Mouse (Mus musculus) lung, postnatal 10 days (tissue): ENCODE results near the gene Exosc5.

Source experiments
- DNase-seq: peaks from one replicate; pipeline ENCODE4 v3.0.0; 2021

Exosc5 gene

DNA sequence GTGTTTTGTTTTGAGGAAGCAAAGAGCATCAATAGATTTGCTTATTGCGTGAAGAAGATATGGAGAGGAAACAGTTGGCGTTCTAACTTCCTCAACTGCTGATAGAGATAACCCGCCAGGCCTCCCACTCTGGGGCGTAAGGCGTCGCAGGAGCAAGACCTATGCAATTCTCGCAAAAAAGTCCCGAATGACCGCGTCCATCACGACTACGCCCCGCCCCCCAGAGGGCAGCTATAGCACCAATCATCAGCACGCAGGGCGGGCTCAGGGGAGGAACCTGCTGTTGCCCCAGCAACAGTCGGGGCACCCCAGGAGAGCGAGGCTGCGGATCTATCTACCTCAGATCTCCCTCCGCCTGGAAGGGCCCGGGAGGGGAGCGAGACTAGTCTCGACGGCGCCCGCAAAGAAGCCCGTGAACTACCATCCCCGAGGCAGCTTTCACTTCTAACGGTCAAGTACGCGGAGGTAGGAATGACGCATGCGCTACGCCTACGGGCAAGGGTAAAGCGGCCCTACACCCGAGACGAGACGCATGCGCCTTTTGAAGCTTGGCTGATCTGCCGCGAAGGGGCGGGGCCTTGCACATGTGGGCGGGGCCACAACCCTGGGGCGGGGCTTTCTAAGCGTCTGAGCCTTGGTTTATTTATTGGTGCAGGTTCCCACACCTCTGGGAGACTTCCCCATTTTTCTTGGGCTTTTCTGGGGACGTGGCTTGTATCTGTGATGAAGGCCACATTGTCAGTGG lies 21.7 kb downstream of the Exosc5 start, which contains the start of gene B9d2:
TSS of gene B9d2 (plus strand) at position 267 of the 745 bp plus-strand sequence.
- DNase-seq: peak; percentile 97

DNA sequence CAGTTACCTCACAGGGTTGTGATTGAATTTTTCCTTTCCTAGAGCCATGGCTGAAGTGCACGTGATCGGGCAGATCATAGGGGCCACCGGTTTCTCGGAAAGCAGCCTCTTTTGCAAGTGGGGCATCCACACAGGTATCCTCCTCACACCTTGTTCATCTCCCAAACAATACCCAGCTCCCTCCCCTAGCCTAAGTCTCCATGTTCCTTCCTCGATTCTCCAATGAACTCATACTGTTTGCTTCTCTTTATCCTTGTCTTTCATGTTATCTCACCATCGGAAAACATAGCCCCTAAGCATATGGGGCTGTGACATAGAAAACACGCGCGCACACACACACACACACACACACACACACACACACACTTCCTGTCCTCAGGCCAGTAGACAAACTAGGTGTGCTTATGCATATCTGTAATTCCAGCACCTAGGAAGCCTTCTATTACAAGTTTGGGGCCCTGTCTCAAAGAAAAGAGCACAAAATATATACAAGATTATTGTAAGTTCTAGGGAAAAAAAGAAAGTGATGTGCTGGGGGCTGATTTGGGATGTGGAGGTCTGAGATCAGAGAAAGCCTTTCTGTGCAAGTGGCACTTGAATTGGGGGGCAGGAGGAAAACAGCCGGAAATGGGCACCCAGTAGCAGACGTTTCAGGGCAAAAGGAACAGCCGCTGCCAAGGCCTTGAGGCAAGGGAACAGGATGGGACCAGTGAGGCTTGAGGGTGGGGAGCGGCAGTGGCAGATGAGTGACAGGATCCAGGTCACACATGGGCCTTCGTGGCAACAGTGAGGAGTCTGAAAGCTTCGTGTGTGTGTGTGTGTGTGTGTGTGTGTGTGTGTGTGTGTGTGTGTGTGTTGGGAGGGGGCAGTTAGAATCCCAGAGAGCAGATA lies 22.6 kb downstream of the Exosc5 start:
- DNase-seq: no peak

DNA sequence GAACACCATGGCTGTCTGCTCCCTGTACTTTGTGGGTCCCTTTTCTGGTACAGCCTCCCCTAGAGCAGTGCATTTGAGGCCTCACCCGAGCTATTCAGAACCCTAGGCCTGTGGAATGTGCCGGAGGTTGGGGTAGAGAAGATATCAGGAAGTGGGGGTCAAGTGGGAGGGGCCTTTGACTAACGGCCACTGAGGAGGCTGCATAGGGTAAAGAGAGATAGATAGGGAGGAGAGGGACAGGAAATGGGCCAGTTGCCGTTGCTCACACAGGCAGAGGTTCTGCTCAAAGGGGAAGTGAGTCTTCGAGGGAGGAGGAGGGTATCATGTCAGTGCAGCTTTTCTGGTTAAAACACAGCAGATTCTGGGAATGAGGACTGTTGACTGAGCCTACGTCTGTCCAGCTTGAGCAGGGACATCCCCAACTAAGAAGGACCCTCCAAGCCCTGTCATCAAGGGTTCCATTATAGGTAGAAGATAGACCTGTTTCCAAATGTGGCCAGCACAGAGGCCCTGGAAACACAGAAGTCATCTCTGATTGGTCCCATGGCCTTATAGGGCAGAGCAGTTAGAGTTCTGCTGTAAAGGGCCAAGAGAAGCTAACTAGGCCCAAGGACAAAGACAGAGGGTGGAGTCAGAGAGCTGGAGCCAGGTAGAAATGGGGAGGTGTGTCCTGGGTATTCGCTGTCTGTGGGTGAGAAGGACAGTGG lies 24.7 kb downstream of the Exosc5 start:
- DNase-seq: peak; percentile 50

DNA sequence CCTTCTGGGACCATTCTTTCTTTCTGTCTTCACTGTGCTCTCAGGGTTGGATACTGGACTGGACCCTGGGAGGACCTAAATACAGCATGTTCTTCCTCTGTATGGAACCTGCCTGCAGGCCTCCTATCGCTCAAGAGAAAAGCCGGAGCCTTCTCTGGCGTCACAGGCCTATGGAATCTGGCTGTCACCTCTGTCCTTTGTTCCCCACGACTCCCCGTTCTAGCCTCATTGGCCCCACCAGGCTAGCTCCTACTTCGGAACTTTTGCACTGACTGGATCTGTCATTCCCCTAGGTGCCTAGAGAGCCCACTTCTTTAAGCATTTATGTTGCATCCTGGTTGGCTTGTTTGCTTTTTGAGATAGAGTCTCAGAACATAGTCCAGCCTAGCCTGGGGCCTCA lies 25.7 kb downstream of the Exosc5 start:
- no peak for DNase-seq

DNA sequence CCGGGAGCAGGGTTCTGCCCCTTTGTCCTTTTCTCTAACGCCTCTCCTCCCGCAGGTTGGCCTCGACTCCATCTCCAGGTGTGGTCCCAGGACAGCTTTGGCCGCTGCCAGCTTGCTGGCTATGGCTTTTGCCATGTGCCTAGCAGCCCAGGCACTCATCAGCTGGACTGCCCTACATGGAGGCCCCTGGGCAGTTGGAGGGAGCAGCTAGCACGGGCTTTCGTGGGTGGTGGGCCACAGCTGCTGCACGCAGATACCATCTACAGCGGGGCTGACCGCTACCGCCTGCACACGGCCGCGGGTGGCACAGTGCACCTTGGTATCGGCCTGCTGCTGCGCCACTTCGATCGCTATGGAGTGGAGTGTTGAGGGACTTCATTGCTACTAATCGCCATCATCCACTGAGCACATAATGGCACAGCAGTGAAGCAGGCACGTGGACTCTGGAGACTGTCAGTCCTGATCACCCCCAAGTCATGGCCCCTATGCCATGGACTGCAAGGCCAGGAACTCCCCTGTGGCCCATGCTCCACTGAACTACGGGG lies 27.0 kb downstream of the Exosc5 start:
- no peak for DNase-seq

DNA sequence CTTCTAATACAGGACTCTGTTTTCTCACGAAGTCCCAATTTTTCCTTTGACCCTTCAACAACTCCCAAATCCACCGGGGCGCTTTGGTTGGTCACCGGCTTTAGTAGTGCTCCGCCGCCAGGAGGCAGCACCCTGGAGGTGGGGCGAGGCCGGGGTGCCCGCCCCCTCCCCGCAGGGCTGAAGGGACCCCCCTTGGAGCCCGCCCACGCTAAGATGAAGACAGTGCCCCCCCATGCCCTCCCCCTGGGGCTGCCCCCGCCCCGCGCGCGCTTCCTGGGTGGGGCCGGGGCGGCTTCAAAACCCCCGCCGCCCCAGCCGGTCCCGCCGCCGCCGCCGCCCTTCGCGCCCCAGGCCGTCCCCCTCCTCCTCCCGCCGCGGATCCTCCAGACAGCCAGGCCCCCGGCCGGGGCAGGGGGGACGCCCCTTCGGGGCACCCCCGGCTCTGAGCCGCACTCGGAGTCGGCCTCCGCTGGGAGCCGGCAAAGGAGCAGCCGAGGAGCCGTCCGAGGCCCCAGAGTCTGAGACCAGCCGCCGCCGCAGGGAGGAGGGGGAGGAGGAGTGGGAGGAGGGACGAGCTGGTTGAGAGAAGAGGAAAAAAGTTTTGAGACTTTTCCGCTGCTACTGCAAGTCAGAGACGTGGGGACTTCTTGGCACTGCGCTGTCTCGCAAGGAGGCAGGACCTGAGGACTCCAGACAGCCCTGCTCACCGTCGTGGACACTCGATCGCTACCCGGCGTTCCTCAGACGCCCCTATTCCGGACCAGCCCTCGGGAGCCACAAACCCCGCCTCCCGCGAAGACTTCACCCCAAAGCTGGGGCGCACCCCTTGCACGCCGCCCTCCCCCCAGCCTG lies 27.9 kb downstream of the Exosc5 start, which contains the start of gene Tgfb1:
TSS of gene Tgfb1 (plus strand) at position 323 of the 852 bp plus-strand sequence.
- DNase-seq: peak; percentile 90

DNA sequence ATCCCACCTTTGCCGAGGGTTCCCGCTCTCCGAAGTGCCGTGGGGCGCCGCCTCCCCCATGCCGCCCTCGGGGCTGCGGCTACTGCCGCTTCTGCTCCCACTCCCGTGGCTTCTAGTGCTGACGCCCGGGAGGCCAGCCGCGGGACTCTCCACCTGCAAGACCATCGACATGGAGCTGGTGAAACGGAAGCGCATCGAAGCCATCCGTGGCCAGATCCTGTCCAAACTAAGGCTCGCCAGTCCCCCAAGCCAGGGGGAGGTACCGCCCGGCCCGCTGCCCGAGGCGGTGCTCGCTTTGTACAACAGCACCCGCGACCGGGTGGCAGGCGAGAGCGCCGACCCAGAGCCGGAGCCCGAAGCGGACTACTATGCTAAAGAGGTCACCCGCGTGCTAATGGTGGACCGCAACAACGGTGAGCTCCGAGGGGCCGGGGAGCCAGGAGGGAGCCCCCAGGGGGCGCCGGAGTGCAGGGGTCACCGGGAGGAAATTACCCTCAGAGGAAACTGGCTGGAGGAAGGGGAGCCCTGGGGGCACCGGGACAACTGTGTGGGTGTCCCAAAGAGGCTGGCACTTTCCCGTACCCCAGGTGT lies 28.9 kb downstream of the Exosc5 start:
- peak; percentile 78 for DNase-seq

DNA sequence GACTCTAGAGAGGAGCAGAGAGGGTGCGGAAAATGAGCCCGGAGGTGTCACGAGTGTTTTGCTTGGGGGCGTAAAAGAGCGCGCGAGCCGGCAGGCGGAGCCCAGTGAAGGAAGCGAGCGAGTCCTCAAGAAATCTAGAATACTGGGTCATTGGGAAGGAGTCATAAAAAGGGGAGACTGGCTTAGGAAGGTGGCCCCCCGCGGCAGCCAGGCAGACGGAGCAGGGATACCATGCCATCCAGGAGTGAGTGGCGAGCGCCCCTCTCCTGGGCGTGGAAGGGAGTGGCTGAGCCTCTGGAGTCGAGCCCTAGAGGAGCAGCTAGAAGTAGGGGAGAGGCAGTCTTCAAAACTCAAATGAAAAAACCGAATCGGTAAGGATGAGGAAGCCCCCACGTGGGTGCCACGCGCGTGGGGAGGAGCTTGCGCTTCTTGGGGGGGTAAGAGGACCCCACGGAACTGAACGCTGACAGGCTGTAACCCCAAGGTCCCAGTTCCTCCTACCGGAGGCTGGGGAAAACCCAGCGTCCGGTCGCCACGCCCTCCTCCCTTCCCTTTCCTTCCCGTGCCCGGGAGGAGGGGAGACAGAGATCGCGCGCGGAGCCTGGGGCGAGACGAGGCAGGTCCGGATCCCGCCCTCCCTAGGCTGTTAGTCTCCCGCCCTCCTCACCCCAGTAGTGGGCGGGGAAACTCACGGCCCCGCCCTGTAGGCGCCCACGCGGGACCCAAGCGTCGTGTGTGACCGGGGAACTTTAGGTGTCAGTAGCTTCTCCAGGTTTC lies 30.0 kb downstream of the Exosc5 start:
- DNase-seq: peak; percentile 92

DNA sequence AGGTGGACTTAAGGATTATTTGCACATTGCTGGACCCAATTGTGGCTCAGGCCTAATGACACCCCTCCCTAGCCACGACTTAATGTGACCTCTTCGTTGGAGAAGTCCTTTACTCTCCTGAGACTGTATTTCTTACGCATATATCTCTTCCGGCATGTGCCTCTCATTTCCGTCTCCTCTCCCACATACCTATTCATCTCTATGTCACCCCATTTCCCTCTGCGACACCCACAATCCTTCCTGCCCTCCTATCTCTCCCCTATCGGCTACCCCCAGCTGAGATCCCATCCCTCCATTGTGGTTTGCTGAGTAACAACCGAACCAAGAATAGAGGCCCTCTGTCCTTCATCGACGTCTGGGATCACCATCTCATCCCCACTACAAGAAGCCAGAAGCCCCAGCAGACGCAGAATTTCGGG lies 30.6 kb downstream of the Exosc5 start:
- DNase-seq: no peak

DNA sequence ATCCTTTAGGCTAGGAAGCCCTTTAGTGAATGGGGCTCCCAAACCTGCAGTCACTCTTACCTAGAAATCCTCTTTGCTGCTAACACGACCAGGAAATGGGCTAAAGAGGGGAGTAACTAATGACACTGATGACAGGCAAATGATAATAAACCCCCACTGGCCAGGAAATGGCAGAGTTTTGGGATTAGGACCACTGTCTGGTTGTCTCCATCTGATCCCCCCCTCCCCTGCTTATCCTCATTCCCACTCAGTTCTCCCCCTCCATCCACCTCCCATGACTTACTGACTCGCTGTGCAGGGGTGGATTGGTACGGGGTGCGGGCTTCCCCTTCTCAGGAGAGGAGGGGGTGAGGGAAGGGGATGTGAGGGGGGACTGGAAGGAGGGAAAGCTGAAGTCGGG lies 31.1 kb downstream of the Exosc5 start:
- DNase-seq: no peak

DNA sequence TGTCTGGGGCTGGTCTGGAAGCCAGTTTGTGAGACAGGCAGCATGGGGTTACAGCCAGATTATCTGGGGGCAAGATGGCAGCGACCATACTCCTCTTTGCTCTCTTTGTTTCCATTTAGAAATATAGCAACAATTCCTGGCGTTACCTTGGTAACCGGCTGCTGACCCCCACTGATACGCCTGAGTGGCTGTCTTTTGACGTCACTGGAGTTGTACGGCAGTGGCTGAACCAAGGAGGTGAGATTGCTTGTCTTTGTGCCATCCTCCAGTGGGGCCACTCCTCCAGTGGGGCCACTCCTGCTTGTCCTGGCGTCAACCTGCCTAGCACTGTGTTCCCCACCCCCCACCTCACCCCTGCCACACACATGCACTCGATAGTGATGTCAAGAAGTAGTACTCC lies 35.1 kb downstream of the Exosc5 start:
- no peak for DNase-seq

DNA sequence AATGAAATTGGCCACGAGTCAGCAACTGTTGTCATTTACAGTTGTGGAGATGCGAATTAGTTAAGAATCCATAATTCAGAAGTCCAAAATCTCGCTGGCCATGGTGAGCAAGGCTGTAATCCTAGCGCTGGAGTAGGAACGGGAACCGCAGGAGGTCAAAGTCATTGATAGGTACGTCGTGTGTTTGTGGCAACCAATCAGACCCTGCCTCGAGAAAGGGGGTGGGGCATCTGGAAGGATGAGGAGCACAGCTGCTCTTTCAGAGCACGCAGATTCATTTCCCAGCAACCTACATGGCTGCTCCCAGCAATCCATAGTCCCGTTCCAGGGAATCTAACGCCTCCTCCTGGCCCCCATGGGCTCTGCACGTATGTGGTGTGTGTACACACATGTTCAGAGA lies 40.9 kb downstream of the Exosc5 start:
- no peak for DNase-seq

DNA sequence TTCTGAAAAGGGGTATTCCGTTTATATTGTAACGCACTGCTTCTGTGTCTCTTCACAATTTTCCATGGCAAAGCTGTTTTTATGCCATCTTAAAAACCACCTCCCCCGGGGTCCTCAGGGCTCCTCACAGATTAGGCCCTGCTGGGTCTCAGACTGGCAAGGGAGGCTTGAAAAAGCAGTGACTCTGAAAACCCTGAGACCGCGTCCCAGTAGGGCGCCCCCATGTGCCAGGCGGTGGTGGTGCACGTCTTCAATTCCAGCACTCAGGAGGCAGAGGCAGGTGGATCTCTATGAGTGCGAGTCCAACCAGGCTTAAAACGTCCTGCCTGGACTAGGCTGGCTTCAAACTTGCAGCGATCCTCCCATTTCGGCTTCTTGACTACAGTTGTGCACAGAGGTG lies 41.8 kb downstream of the Exosc5 start:
- no peak for DNase-seq

DNA sequence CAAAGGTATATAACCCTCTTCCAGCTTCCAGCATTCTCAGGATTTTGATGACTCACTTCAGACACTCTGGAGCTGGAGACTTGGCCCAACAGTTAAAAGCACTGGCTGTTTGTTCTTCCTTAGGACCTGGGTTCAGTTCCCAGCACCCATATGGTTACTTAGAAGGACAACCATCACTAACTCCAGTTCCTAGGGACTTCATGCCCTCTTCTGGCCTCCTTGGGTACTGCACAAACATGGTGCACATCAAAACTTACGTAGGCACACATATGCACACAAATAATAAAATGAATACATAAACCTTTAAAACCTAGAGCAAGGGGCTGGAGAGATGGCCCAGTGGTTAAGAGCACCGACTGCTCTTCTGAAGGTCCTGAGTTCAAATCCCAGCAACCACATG lies 43.4 kb downstream of the Exosc5 start:
- DNase-seq: no peak

DNA sequence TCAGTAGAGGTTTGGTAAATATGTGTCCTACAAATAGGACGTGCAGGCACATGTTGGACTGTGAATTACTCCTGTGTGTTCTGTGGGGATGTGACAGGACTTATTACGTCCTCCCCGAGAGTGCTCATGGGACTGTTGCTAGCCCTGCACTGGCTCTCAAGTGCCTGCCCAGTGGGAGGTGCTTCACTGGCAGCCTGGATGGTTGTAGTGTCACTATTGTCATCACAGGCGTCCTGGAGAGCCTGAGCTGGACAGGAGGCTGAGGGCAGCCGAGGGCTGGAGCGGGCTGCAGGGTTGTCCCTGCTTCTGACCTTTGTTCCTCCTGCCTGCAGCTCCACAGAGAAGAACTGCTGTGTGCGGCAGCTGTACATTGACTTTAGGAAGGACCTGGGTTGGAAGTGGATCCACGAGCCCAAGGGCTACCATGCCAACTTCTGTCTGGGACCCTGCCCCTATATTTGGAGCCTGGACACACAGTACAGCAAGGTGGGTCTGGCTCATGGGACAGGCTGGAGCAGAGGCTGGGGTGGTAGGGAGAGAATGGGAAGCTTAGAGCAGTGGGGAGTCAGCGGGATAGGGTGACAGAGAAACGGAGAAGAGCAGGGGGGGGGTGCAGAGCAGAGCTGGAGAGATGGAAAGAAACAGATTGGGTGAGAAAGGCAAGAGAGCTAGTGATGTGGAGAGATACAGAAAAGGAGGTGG lies 45.0 kb downstream of the Exosc5 start:
- no peak for DNase-seq

DNA sequence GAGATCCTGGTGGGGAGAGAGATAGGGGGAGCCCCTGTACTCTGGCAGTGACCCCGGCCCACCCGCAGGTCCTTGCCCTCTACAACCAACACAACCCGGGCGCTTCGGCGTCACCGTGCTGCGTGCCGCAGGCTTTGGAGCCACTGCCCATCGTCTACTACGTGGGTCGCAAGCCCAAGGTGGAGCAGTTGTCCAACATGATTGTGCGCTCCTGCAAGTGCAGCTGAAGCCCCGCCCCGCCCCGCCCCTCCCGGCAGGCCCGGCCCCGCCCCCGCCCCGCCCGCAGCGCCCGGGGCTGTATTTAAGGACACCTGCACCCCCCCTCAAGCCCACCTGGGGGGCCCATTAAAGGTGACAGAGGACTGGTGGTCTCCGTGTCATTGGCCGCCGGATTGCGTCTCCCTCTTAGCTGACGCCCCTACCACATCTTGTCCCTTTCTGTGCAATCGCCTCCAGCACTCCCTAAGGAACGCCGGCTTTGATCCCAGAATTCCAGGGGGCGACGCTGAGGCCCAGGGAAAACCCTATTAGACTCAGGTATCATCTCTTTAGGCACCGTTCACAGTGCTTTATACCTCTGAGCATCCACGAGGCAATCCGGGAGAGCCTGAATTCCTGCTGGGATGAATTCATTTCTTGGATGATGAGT lies 45.9 kb downstream of the Exosc5 start:
- no peak for DNase-seq

DNA sequence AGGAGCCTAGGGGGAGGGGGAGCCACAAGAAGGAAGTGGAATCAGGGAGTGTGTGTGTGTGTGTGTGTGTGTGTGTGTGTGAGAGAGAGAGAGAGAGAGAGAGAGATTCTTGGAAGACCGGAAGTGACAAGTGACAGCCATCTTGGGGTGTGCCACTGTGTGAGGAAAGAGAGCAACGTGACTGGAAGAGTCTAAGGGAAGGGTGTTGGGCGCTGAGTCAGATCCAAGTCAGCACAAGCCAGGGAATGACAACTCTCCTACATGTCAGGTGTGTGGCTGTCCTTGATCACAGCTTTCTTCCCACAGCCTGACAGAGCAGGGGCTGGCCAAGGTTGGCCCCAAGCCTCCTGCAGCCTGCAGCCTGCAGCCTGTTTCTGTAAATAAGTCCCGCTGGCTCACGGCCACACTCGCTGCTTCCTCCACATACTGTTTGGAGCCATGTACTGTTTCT lies 46.9 kb downstream of the Exosc5 start:
- DNase-seq: peak; percentile 83

DNA sequence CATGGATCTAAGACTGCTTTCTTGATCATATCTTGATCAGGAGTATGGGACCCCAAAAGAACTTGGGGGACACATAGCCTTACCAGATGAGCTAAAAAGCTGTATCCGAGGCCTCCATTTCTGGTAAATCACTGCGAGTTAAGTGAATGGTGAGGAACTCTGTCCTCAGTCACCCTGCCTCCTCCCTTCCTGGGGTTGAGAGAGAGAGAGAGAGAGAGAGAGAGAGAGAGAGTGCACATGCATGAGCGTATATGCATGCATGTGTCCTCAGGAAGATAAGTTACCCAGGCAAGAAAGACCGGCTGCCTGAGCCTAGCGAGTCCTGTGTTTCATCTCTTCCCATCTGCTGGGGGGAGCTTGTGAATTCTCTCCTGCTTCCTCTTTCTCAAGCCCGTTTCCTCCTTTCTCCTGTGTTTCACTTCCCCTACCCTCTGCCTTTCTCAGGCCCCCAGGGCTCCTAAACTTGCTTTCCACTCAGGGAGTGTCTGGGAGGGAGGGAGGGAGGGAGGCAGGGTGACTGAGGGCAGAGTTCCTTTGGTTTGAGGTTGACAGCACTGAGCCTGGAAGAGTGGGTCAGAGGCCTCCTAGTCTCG lies 47.7 kb downstream of the Exosc5 start:
- DNase-seq: no peak
